ENCODE assay signal across 18 mouse cellular contexts in genomic region chr10:43073281-43073680, GRCm38 (mm10).
DNase-seq lines count a peak whose midpoint lies in the region; ATAC-seq and TF ChIP-seq lines count a peak whose summit lies in the region.
"Had no signal": no experiment of that assay in that cellular context is flagged by ENCODE, and none has a peak within 500 bp of the region (broad histone marks: within the 10 kb centered on the region; RNA-seq: fewer than 3 reads in every experiment).

No protein-coding gene starts in this region.

- WGBS in midbrain, embryonic 13.5 days, result 38% methylated on average over 8 of the region's 8 CpGs
- 32% methylated on average over 8 of the region's 8 CpGs for WGBS in midbrain, postnatal 0 days
- 43% methylated on average over 8 of the region's 8 CpGs for WGBS in forebrain, embryonic 13.5 days
- 39% methylated on average over 8 of the region's 8 CpGs for WGBS in hindbrain, embryonic 13.5 days
- WGBS in olfactory bulb, adult 2 months, result 57% methylated on average over 8 of the region's 8 CpGs

- DNase-seq in midbrain, postnatal 0 days (ENCODE audit: low spot score), result no peak
- DNase-seq in T-cell, adult 2 months (ENCODE audit: low spot score), result no peak
- DNase-seq in B cell, adult 2 months, result no peak
- DNase-seq in urinary bladder, adult 18-20 months (ENCODE audit: low spot score in 2 of 2), result no peak
- DNase-seq: cerebellum, adult 11-12 months; gastrocnemius, postnatal 10 days; kidney, adult 2 months; liver, postnatal 0 days; lung, postnatal 4 days; spleen, adult 18-20 months; thymus, postnatal 4 days had no signal

- H3K27ac ChIP-seq in midbrain, embryonic 13.5 days, result peak overlapping the region; percentile 67
- H3K27ac ChIP-seq in midbrain, postnatal 0 days (ENCODE audit: low read depth, low read length), result no peak overlapping the region
- peak overlapping the region; percentile 48; the same call in 1 of the 2 replicates for H3K27ac ChIP-seq in forebrain, embryonic 13.5 days
- H3K27ac ChIP-seq in hindbrain, embryonic 13.5 days, result peak overlapping the region; percentile 78
- peak overlapping the region; percentile 64; the same call in 1 of the 2 replicates for H3K27ac ChIP-seq in olfactory bulb, adult 2 months (ENCODE audit: insufficient read depth, low read depth, low read length)

- no peaks in the 10 kb centered on the region for H3K27me3 ChIP-seq in midbrain, embryonic 13.5 days
- H3K27me3 ChIP-seq in midbrain, postnatal 0 days (ENCODE audit: insufficient read depth, low read length), result no peaks in the 10 kb centered on the region
- H3K27me3 ChIP-seq in forebrain, embryonic 13.5 days, result no peaks in the 10 kb centered on the region
- no peaks in the 10 kb centered on the region for H3K27me3 ChIP-seq in hindbrain, embryonic 13.5 days
- H3K27me3 ChIP-seq: CH12.LX had no signal

- ATAC-seq in midbrain, embryonic 13.5 days, result 0 out of 2 replicates have a peak, but pooled peaks have one; percentile 38
- ATAC-seq in midbrain, postnatal 0 days (ENCODE audit: low FRiP score), result no peak
- no peak for ATAC-seq in forebrain, embryonic 13.5 days
- ATAC-seq in hindbrain, embryonic 13.5 days (ENCODE audit: low FRiP score), result no peak
- ATAC-seq: liver, postnatal 0 days had no signal

- TF ChIP-seq POLR2A in olfactory bulb, adult 2 months (IDR thresholded peaks at IDR 0.05; ENCODE audit: insufficient read depth, low read depth, low read length), result no peak

- no peak overlapping the region for H3K4me3 ChIP-seq in midbrain, embryonic 13.5 days (replicated peaks)
- no peak overlapping the region for H3K4me3 ChIP-seq in midbrain, postnatal 0 days (ENCODE audit: low read depth, low read length)
- no peak overlapping the region for H3K4me3 ChIP-seq in forebrain, embryonic 13.5 days
- no peak overlapping the region for H3K4me3 ChIP-seq in hindbrain, embryonic 13.5 days
- H3K4me3 ChIP-seq in olfactory bulb, adult 2 months (ENCODE audit: insufficient read depth, low read depth, low read length), result no peak overlapping the region
- H3K4me3 ChIP-seq: erythroblast, embryonic 14.5 days; myocyte had no signal

- H3K4me1 ChIP-seq in midbrain, embryonic 13.5 days (replicated peaks), result peaks cover 49% of the 10 kb centered on the region
- peaks cover 10% of the 10 kb centered on the region; the same call in 1 of the 2 replicates for H3K4me1 ChIP-seq in midbrain, postnatal 0 days (ENCODE audit: insufficient read depth, low read length)
- H3K4me1 ChIP-seq in forebrain, embryonic 13.5 days, result peaks cover 42% of the 10 kb centered on the region
- H3K4me1 ChIP-seq in hindbrain, embryonic 13.5 days (replicated peaks), result peaks cover 41% of the 10 kb centered on the region
- H3K4me1 ChIP-seq in olfactory bulb, adult 2 months (ENCODE audit: control insufficient read depth, insufficient read depth, low read length), result peaks cover 19% of the 10 kb centered on the region

- no peak overlapping the region for H3K4me2 ChIP-seq in midbrain, embryonic 13.5 days (replicated peaks)
- no peak overlapping the region for H3K4me2 ChIP-seq in midbrain, postnatal 0 days (ENCODE audit: low read depth, low read length, poor library complexity, severe bottlenecking)
- H3K4me2 ChIP-seq in forebrain, embryonic 13.5 days, result no peak overlapping the region
- H3K4me2 ChIP-seq in hindbrain, embryonic 13.5 days, result no peak overlapping the region

- peaks cover 7% of the 10 kb centered on the region for H3K36me3 ChIP-seq in midbrain, embryonic 13.5 days
- no peaks in the 10 kb centered on the region for H3K36me3 ChIP-seq in midbrain, postnatal 0 days (ENCODE audit: insufficient read depth, low read length)
- 0 out of 2 replicates have a peak, but pooled peaks cover 3% of the 10 kb centered on the region for H3K36me3 ChIP-seq in forebrain, embryonic 13.5 days (ENCODE audit: poor library complexity, severe bottlenecking)
- peaks cover 5% of the 10 kb centered on the region; the same call in 1 of the 2 replicates for H3K36me3 ChIP-seq in hindbrain, embryonic 13.5 days

- no peaks in the 10 kb centered on the region for H3K9me3 ChIP-seq in midbrain, embryonic 13.5 days
- no peaks in the 10 kb centered on the region for H3K9me3 ChIP-seq in midbrain, postnatal 0 days (ENCODE audit: low read length)
- no peaks in the 10 kb centered on the region for H3K9me3 ChIP-seq in forebrain, embryonic 13.5 days (replicated peaks)
- H3K9me3 ChIP-seq in hindbrain, embryonic 13.5 days, result no peaks in the 10 kb centered on the region

- no peak for TF ChIP-seq CTCF in midbrain, postnatal 0 days (IDR thresholded peaks at IDR 0.05)
- no peak for TF ChIP-seq CTCF in olfactory bulb, adult 2 months (IDR thresholded peaks at IDR 0.05; ENCODE audit: insufficient read depth, low read depth, low read length)

- 0 out of 2 replicates have a peak overlapping the region, but pooled peaks have one; percentile 10 for H3K9ac ChIP-seq in midbrain, embryonic 13.5 days (replicated peaks)
- H3K9ac ChIP-seq in midbrain, postnatal 0 days (replicated peaks; ENCODE audit: low read length, poor library complexity, severe bottlenecking), result no peak overlapping the region
- 0 out of 2 replicates have a peak overlapping the region, but pooled peaks have one; percentile 16 for H3K9ac ChIP-seq in forebrain, embryonic 13.5 days
- H3K9ac ChIP-seq in hindbrain, embryonic 13.5 days, result peak overlapping the region; percentile 19; the same call in 1 of the 2 replicates
- H3K9ac ChIP-seq: liver, postnatal 0 days had no signal
